Mouse (Mus musculus) thymus, adult 2 months (tissue): ENCODE data around the gene Jmy. TPM values are rescaled to one million over a fixed set of nuclear protein-coding genes. Genes with fewer than 3 reads are reported as not detected.

Source experiments
- DNase-seq: peaks from one replicate; pipeline ENCODE4 v3.0.0; 2021
- H3K27ac ChIP-seq: fragments of 200-500 bp; 2 replicates; pipeline ENCODE4 v1.5.1; 2012; ENCODE audit warnings: low read length, control low read depth; ENCODE audit not compliant: control insufficient read depth, insufficient read depth
- H3K27me3 ChIP-seq: fragments of 200-500 bp; 2 replicates; pipeline ENCODE4 v1.6.1; 2012; ENCODE audit warnings: mild to moderate bottlenecking, low read length, moderate library complexity, mixed read lengths; ENCODE audit not compliant: control insufficient read depth, insufficient read depth
- H3K36me3 ChIP-seq: fragments of 200-500 bp; 2 replicates; pipeline ENCODE4 v1.6.1; 2012; ENCODE audit warnings: mild to moderate bottlenecking, low read length, moderate library complexity; ENCODE audit not compliant: control insufficient read depth, insufficient read depth
- H3K4me1 ChIP-seq: fragments of 200-500 bp; replicated peaks from 2 replicates; pipeline ENCODE4 v1.6.1; 2012; ENCODE audit warnings: low read length; ENCODE audit not compliant: control insufficient read depth, insufficient read depth
- H3K4me3 ChIP-seq: fragments of 200-500 bp; 2 replicates; pipeline ENCODE4 v1.5.1; 2012; ENCODE audit warnings: mild to moderate bottlenecking, low read length, control low read depth, moderate library complexity; ENCODE audit not compliant: control insufficient read depth, insufficient read depth
- CTCF ChIP-seq: fragments of 200-500 bp; IDR thresholded peaks from 2 replicates; pipeline ENCODE4 v1.5.1; 2012; ENCODE audit warnings: mild to moderate bottlenecking, control low read depth, low read length, moderate library complexity, borderline replicate concordance; ENCODE audit not compliant: control insufficient read depth, poor library complexity, insufficient read depth; ENCODE audit errors: extremely low read depth
- POLR2A ChIP-seq: fragments of 200-500 bp; IDR thresholded peaks from 2 replicates; pipeline ENCODE4 v1.6.1; 2012; ENCODE audit warnings: mild to moderate bottlenecking, low read length, control low read depth, moderate library complexity; ENCODE audit not compliant: control insufficient read depth, poor library complexity, insufficient read depth; ENCODE audit errors: extremely low read depth
- whole genome bisulfite sequencing: fragments of 180-500 bp; shearing (Covaris S2); methylation state at CpG from one replicate; pipeline ENCODE4 v1.1.7; 2018; 5-methylcytosine and 5-hydroxymethylcytosine counted together
- polyA plus RNA-seq: library from polyadenylated mRNA; depleted of rRNA; stranded (reverse); fragments of >200 nt; gene quantifications from 2 replicates; pipeline ENCODE4 v1.2.3, GENCODE M21; 2012

The Jmy gene
- polyA plus RNA-seq, 1 experiment: 9.2 TPM

- no peak for TF ChIP-seq POLR2A
- TF ChIP-seq CTCF: no peak
- Histone ChIP-seq H3K4me1 (no peaks in the 10 kb centered on the region), H3K27me3 (no peaks in the 10 kb centered on the region), H3K36me3 (peaks cover 34% of the 10 kb centered on the region), H3K4me3 (no peak overlapping the region), H3K27ac (no peak overlapping the region)
- DNase-seq: no peak
- 98% methylated on average over 7 of the region's 7 CpGs for WGBS
Observed at GRCm38 (mm10) chr13:93459566-93459965, 40.0 kb downstream of the Jmy start.

- H3K36me3 ChIP-seq: peaks cover 32% of the 10 kb centered on the region
- no peaks in the 10 kb centered on the region for H3K4me1 ChIP-seq
- 95% methylated on average over 4 of the region's 4 CpGs for WGBS
- TF ChIP-seq CTCF (no peak), POLR2A (no peak)
- H3K27me3 ChIP-seq: no peaks in the 10 kb centered on the region
- H3K4me3 ChIP-seq: no peak overlapping the region
- DNase-seq: no peak
- H3K27ac ChIP-seq: no peak overlapping the region
Observed at GRCm38 (mm10) chr13:93458616-93459015, 41.0 kb downstream of the Jmy start.

- WGBS: 98% methylated on average over 6 of the region's 6 CpGs
- no peak overlapping the region for H3K4me3 ChIP-seq
- TF ChIP-seq POLR2A: no peak
- no peak for TF ChIP-seq CTCF
- no peak overlapping the region for H3K27ac ChIP-seq
- H3K4me1 ChIP-seq: no peaks in the 10 kb centered on the region
- H3K27me3 ChIP-seq: no peaks in the 10 kb centered on the region
- DNase-seq: no peak
- peaks cover 32% of the 10 kb centered on the region for H3K36me3 ChIP-seq
Observed at GRCm38 (mm10) chr13:93453275-93453674, 46.3 kb downstream of the Jmy start.

GRCm38 (mm10) chr13:93440167-93440566 is 59.4 kb downstream of the Jmy start:
- 97% methylated on average over 3 of the region's 3 CpGs for WGBS
- H3K36me3 ChIP-seq: peaks cover 23% of the 10 kb centered on the region

GRCm38 (mm10) chr13:93429205-93429604 is 70.4 kb downstream of the Jmy start:
- Histone ChIP-seq H3K36me3 (0 out of 2 replicates have a peak, but pooled peaks cover 3% of the 10 kb centered on the region), H3K27ac (no peak overlapping the region), H3K27me3 (no peaks in the 10 kb centered on the region), H3K4me1 (no peaks in the 10 kb centered on the region), H3K4me3 (no peak overlapping the region)
- DNase-seq: no peak
- 94% methylated on average over 1 of the region's 1 CpGs for WGBS
- TF ChIP-seq CTCF (no peak), POLR2A (no peak)

More at GRCm38 (mm10) chr13:93440167-93440566, 59.4 kb downstream of the Jmy start:
- Histone ChIP-seq H3K4me3 (no peak overlapping the region), H3K4me1 (no peaks in the 10 kb centered on the region), H3K27ac (no peak overlapping the region), H3K27me3 (no peaks in the 10 kb centered on the region)
- no peak for DNase-seq
- no peak for TF ChIP-seq POLR2A
- TF ChIP-seq CTCF: no peak

GRCm38 (mm10) chr13:93427920-93428876 is 71.4 kb downstream of the Jmy start:
- H3K27me3 ChIP-seq: no peaks in the 10 kb centered on the region
- WGBS: 91% methylated on average over 5 of the region's 5 CpGs
- TF ChIP-seq POLR2A (no peak), CTCF (no peak)
- no peak overlapping the region for H3K27ac ChIP-seq
- no peaks in the 10 kb centered on the region for H3K4me1 ChIP-seq
- no peak for DNase-seq
- 0 out of 2 replicates have a peak, but pooled peaks cover 3% of the 10 kb centered on the region for H3K36me3 ChIP-seq
- H3K4me3 ChIP-seq: no peak overlapping the region
